Mouse (Mus musculus): ENCODE results near the gene Hcrtr2.

DNA sequence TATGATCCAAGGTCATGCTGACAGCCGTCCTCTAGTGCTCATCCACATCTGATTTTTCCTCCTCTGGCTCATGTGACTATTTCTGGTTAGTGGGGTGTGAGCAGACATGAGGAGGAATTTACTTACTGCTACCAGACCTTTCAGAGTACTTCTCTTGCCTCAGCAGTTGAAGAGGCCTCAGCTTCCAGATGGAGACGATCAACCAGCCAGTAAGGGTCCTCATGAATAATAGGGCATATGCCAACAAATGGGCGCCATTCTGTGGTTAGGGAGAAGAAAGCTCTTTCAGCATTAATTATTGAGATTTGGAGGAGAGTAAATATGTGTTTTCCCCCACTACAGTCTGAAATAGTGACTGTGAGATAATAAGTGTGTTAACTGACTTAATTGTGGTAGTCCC, 28.7 kb upstream of the Hcrtr2 start:
- no peak for TF ChIP-seq CTCF (IDR thresholded peaks at IDR 0.05 in 2 of 3, conservative IDR thresholded peaks at IDR 0.05 in 1 of 3; ENCODE audit: control insufficient read depth in 1 of 3, insufficient read depth in 1 of 3, low read depth in 2 of 3, low read length in 3 of 3, poor library complexity in 1 of 3, severe bottlenecking in 1 of 3)
- no peak for TF ChIP-seq ZKSCAN1 (IDR thresholded peaks at IDR 0.05; ENCODE audit: low read depth, low read length)
- TF ChIP-seq POLR2A (IDR thresholded peaks at IDR 0.05; ENCODE audit: control insufficient read depth in 1 of 2, insufficient read depth in 1 of 2, low read depth in 1 of 2, low read length in 2 of 2, poor library complexity in 1 of 2), result no peak
- TF ChIP-seq E2F4 (IDR thresholded peaks at IDR 0.05; ENCODE audit: borderline replicate concordance, low read depth, low read length), result no peak
